Mouse (Mus musculus) fat pad, adult 2 months (tissue): ENCODE measurements around the gene Sox11.

Experiments used
- DNase-seq: peaks from one replicate; pipeline ENCODE4 v3.0.0-alpha.2; 2011; ENCODE audit warnings: low read depth, low spot score; ENCODE audit errors: extremely low read depth

Sox11 gene

GRCm38 (mm10) chr12:27336801-27337200, 5.6 kb downstream of the Sox11 start:
- no peak for DNase-seq

- DNase-seq, result no peak
These were observed 6.0 kb downstream of the Sox11 start for GRCm38 (mm10) chr12:27336336-27336735.

DNA sequence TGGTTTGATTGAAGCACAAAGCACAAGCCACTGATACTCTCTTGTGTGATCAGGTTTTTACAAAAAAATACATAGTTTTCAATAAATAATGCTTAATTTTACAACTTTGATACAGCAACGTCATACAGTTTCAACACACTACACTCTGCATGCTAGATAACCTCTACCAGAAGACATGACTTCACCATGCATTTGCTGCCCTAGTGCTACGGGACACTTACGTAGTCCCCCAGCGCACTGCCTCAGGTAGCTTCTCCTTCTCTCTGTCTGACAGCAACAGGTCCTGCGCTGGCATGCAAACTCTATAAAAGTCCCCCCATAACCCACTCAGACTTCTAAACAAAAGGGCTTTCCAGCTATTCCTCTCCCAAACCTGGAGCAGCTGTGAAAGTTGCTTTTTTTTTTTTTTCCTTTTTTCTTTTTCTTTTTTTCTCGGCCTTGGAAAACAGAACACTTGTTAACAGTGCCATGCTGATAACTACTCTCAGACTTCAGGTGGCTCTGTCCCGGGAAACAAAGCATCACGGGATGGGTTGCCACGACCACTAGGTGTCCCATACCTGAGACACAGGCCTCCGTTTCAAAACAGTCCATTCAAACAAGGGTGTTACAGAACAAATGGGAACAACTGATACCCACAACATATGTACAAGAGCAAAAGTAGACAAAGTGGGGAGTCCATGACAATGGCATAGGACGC, 6.9 kb downstream of the Sox11 start:
- DNase-seq, result no peak

DNA sequence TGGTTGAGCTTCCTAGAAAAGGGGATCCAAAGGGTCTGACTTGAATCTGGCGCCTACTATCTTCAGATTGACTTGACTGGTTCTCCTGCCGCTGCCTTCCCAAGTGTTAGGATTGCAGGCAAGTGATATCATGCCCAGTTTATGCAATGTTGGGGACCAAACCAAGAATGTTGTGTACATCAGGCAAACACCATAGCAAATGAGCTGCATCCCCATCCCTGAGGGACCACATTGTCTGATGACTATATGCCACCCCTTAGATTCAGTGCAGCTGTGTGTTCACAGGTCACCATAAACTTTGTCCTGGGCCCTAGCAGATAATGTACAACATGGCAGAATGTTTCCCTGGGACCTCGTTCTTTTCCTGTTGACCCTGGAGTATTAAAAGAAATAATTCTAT, 8.8 kb downstream of the Sox11 start:
- no peak for DNase-seq

DNA sequence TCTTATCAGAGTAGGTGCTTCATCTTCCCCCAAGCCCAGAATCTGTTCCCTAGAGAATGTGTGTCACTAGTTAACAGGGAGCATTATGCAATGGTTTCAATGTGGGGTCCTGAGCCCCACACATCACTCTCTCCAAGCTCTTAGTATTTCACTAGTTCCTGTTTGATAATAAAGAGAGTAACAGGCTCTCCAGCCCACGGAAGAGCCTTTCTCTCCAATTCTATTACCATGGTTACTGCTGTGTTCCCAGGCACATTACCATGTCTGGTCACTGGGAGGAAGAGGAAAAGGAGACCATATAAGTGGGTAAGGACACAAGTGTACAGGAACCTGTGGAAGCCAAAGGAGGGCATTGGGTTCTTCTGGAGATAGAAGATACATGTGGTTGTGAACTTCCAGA, 19.0 kb downstream of the Sox11 start:
- DNase-seq, result no peak

DNA sequence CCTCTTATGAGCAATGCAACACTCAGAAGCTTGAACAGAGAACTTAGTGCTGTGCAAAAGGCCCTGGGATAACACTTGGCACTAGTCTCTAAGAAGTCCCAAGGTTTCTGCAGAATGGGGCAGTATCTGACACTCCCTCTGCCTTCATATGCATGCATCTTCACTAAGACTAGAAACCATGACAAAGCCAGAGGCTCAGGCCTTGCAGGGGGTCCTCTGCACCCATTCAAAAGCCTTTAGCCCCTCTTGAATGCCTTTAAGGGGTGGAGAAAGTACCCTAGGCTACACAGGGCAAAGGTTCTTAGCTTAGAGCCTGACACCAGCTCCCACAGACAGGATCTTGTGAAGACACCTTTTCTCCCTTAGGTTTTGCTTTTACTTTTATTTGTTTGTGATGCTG, 21.7 kb downstream of the Sox11 start:
- DNase-seq, result no peak

DNA sequence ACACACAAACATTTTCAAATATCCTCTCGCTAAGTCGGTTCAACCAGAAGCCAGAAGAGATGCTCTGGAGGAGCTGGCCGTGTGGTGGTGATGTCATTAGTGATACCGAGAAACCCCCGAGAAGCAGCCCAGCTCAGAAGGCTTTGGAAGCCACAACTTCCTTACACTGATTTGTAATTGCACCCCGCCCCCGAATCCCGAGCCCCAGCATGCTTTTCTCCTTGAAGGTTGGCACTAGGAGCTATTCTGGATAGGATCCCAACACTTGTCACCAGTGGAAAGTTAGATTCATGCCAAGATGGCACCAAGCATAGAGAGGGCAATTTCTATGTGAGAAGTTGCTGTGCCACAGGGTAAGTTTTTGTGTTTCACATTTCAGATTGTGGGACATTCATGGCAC, 29.4 kb downstream of the Sox11 start:
- DNase-seq, result no peak

GRCm38 (mm10) chr12:27311854-27312466, 30.4 kb downstream of the Sox11 start:
- DNase-seq, result no peak

GRCm38 (mm10) chr12:27311316-27311832, 31.0 kb downstream of the Sox11 start:
- no peak for DNase-seq

DNA sequence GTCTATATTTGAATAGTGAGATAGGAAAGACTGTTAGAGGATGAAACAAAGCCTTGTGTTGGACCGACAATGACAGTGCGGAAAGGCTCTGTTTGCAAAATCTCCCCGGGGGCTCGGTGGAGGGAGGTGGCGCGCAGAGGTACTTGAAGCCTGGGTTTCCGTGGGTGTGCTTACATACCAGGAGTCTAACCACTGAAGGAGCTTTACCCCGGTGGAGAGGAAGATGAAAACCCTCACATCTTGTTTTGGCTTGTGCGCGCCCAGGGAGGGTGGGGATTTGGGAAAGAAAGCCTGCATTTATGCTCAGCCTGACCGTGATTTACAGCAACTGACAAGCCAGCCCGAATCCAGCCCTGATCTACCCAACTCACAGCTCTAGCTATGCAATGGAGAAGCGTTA, 31.7 kb downstream of the Sox11 start:
- no peak for DNase-seq

DNA sequence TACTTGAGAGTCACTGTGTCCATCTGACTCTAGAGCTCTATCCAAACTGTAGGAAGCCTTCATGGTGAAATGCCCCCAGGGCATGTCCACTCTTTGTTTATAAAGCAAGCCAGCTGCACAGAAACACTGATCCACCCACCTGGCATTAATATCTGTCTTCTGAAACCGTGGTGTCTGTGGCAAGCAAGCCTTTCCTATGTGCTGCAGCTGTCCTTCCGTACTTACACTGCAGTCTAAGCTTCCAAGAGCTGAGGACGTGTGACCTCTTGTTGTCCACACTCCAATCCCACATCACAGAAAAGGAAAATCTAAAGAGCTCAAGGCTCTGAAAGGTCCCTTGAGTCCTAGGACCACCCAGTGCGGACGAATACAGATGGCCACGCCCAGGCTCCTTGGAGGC, 32.4 kb downstream of the Sox11 start:
- DNase-seq, result no peak

DNA sequence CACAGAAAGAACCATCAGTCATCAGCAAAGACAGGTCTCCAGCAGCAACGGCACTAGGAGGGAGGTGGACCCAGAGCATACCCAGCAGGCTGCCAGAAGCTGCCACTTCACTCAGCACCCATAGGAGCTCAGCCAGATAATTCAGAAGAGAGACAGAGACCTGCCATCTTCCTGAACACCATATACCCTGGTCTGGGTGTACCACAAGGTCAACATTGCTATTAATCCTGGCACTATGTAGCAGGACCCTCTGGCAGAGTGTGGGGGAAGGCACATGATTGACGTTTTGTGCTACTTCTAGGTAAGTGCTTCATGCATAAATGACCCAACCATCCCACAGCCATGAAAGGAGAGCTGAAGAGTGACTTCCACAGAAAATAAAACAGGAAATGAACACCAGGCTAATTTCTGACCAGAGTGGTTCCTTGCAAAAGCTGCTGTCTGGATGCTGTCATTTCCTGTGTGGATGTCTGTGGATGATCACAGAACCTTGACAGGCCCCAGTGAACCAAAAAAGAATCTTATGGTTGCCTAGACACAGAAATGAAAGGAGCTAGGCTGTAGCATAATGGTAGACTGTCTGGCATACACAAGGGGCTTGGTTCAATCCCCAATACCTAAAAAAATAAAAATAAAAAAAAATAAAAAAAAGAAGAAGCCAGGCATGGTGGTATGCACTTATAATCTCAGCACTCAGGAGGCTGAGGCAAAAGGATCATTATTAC, 37.5 kb downstream of the Sox11 start:
- no peak for DNase-seq

DNA sequence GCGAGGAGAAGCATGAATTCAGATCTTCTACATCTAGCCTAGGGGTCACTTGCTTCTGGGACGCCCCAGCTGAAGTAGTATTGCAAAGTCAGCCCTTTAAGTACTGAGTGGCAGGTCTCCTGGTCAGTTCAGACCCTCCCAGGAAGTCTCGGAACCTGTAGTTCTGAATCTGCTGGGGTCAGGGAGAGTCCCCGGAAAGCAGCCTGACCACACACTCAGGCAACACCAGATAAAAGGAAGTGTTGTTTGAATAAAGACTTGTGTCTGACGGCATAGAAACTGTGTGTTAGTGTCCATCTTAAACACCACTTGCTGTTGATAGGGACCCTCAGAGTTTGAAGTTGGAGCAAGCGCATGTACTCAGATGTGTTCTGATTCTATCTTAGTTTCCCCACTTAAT, 39.2 kb downstream of the Sox11 start:
- no peak for DNase-seq

- DNase-seq, result no peak
These were observed 43.7 kb downstream of the Sox11 start for GRCm38 (mm10) chr12:27298721-27299120.

GRCm38 (mm10) chr12:27294191-27294590, 48.2 kb downstream of the Sox11 start:
- no peak for DNase-seq

GRCm38 (mm10) chr12:27293736-27294135, 48.6 kb downstream of the Sox11 start:
- DNase-seq, result no peak

DNA sequence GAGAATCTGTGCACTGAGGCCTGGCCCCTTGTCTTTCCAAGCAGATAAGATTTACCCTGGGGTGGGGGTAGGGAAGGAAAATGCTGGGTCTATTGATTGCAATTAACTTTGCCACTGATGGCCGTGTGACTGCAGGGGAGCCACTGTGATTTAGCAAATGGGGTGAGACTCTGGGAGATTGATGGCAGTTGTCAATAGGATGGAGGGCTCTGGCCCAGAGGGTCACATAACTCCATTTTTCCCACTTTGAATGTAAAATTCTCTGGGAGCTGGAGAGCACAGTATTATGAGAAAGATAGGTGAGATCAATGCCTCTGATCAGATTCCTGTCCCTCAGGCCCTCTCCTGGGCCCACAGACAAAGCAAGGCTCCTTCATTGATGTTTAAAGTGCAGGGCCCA, 49.2 kb downstream of the Sox11 start:
- DNase-seq, result no peak
